Mouse (Mus musculus) midbrain, embryonic 16.5 days (tissue): ENCODE measurements around the gene Appl2. TPM values are rescaled to one million over a fixed set of nuclear protein-coding genes. Genes with fewer than 3 reads are reported as not detected.

Source experiments
- ATAC-seq: fragments of 200-750 bp; cut with Nextera tagmentation; 2 replicates; pipeline ENCODE4 v1.8.0; 2017; ENCODE audit warnings: moderate TSS enrichment
- H3K27ac ChIP-seq: fragments of 300-500 bp; sonication (generic); 2 replicates; pipeline ENCODE4 v1.5.1; 2014; ENCODE audit warnings: mild to moderate bottlenecking, low read length, mixed read lengths
- H3K27me3 ChIP-seq: fragments of 300-500 bp; sonication (generic); 2 replicates; pipeline ENCODE4 v1.6.1; 2014; ENCODE audit warnings: low read depth, low read length, mixed read lengths; ENCODE audit not compliant: control insufficient read depth, insufficient read depth
- H3K36me3 ChIP-seq: fragments of 300-500 bp; sonication (generic); 2 replicates; pipeline ENCODE4 v1.6.1; 2014; ENCODE audit warnings: mild to moderate bottlenecking, low read length, moderate library complexity, mixed read lengths; ENCODE audit not compliant: control insufficient read depth, insufficient read depth
- H3K4me1 ChIP-seq: fragments of 300-500 bp; sonication (generic); 2 replicates; pipeline ENCODE4 v1.6.1; 2014; ENCODE audit warnings: mild to moderate bottlenecking, low read length, mixed read lengths; ENCODE audit not compliant: control insufficient read depth, insufficient read depth
- H3K4me2 ChIP-seq: fragments of 300-500 bp; sonication (generic); 2 replicates; pipeline ENCODE4 v1.6.1; 2014; ENCODE audit warnings: mild to moderate bottlenecking, low read length, mixed read lengths
- H3K4me3 ChIP-seq: fragments of 300-500 bp; sonication (generic); 2 replicates; pipeline ENCODE4 v1.5.1; 2014; ENCODE audit warnings: low read depth, mild to moderate bottlenecking, low read length, moderate library complexity, mixed read lengths
- H3K9ac ChIP-seq: fragments of 300-500 bp; sonication (generic); 2 replicates; pipeline ENCODE4 v1.6.1; 2014; ENCODE audit warnings: low read depth, low read length, mixed read lengths
- H3K9me3 ChIP-seq: fragments of 300-500 bp; sonication (generic); replicated peaks from 2 replicates; pipeline ENCODE4 v1.6.1; 2014; ENCODE audit warnings: mild to moderate bottlenecking, low read length, mixed read lengths; ENCODE audit not compliant: control insufficient read depth, poor library complexity, severe bottlenecking
- WGBS: fragments of 180-500 bp; shearing (Covaris S2); extraction: QIAGEN DNeasy Blood & Tissue Kit; methylation state at CpG from one replicate; pipeline ENCODE4 v1.1.7; 2014; 5-methylcytosine and 5-hydroxymethylcytosine counted together
- polyA plus RNA-seq: library from polyadenylated mRNA; unstranded; fragments of >200 nt; fragmentation: Nextera tagmentation; extraction: Ambion mirVana; gene quantifications from 2 replicates; pipeline ENCODE4 v1.2.1, GENCODE M21; 2015

The Appl2 gene
- 56.1 and 58.3 TPM in 2 replicates for polyA plus RNA-seq

DNA sequence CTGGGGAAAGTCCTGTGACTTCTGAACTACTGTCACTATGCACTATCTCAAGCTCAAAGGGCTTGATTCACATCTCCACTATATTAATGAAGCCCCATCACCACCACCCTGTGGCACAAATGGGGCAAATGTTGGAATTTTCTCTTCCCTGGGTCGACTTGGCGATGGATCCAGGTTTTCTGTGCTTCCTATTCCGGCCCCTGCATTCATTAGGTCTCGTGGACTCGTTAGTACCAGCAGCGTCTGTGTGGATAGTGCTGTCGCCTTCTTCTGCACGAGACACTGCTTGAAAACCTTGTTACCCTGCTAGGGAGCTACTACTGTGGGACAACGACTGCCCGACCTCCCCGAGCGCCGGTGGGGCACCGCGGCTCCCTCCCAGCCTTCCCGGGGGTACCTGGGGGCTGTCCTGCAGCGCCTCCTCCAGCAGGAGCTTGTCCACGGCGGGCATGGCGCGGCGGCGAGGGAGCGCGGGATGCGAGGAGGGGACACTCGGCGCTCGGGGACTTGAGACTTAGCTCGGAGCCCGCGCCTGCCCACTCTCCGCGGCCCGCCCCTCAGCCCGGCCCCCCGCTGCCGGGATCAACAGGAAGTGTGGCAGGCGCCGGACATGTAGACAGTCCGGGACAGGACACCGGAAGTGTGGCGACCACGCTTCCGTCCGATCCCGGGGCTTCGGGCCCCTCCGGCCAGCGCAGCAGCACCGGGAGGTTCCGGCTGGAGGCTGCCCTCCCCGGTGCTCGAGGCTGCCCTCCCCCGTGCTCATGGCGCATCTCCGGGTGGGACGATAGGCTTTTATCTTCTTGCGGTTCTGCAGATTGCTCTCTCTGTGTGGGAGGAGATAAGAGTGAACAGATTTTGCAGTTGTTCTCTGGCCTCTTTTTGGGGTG, at the start of gene Appl2:
Gene Appl2 (minus strand): TSS at position 608 of the 890 bp plus-strand sequence.
- H3K27ac ChIP-seq = peak within 1 kb of the TSS; percentile 85
- H3K4me3 ChIP-seq = peak within 1 kb of the TSS; percentile 81
- peaks cover 30% of the 10 kb centered on the region for H3K4me1 ChIP-seq
- no peaks in the 10 kb centered on the region for H3K36me3 ChIP-seq
- H3K9ac ChIP-seq = peak within 1 kb of the TSS; percentile 84
- peak within 1 kb of the TSS; percentile 62 for H3K4me2 ChIP-seq
- WGBS = under 1% methylated on average over 56 of the region's 59 CpGs
- no peaks in the 10 kb centered on the region for H3K27me3 ChIP-seq
- no peaks in the 10 kb centered on the region for H3K9me3 ChIP-seq
- peak; percentile 98 for ATAC-seq

DNA sequence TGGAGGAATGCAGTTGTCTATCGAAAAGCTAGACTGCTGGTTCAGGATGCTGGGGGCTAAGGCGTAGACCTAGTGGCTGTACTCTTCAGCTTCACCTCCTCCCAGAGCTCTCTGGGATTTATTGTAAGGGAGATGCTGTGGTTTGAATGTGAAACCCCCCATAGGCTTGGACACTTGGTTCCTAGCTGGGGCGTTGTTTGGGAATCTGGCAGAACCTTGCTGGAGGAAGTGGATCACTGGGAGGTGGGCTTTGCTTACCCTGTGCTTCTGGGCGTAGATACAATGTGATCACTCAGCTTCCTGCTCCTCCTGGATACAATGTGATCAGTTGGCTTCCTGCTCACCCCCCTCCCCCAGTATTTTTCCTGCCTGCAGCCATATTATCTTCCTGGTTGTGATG, 47.7 kb upstream of the Appl2 start:
- WGBS = 87% methylated on average over 4 of the region's 4 CpGs
- no peak overlapping the region for H3K9ac ChIP-seq
- no peaks in the 10 kb centered on the region for H3K4me1 ChIP-seq
- H3K36me3 ChIP-seq = no peaks in the 10 kb centered on the region
- no peak overlapping the region for H3K27ac ChIP-seq
- no peak overlapping the region for H3K4me2 ChIP-seq
- H3K27me3 ChIP-seq = no peaks in the 10 kb centered on the region
- H3K9me3 ChIP-seq = no peaks in the 10 kb centered on the region
- ATAC-seq = no peak
- no peak overlapping the region for H3K4me3 ChIP-seq

DNA sequence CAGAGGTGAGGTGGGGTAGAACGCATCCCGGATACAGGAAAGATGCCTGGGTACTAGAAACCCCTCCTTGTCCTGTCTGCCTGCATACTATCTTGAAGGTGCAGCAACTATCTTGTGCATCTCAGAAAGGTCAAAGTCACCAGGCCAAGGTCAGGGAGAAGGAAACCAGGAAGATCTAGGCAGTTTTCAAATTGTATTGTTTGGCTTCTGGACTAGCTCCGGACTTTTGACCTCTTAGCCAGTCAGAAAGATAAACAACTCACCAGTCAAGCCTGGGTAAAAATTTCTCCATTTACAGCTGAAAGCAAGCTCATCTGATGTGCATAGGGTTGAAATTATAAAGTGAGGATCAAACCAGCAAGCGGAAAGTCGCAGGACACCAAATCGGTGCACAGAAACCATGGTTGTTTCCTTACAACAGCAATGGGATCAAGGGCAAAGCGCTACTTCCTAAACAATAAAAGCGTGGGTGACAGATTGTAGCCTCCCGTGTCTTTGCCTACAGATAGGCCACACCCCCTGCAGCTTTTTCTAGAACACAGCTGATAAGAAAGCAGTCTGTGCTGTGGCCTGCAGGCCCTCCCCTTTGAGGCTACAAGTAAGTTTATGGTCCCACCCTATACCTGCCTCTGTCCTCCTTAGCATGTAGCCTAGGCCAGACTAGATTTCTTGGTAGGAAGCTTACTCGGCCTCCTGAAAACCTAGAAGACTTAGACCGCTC, 43.8 kb upstream of the Appl2 start:
- no peak overlapping the region for H3K27ac ChIP-seq
- H3K27me3 ChIP-seq = no peaks in the 10 kb centered on the region
- H3K4me2 ChIP-seq = no peak overlapping the region
- H3K9ac ChIP-seq = no peak overlapping the region
- H3K4me1 ChIP-seq = no peaks in the 10 kb centered on the region
- ATAC-seq = no peak
- no peaks in the 10 kb centered on the region for H3K36me3 ChIP-seq
- WGBS = 90% methylated on average over 11 of the region's 11 CpGs
- H3K4me3 ChIP-seq = no peak overlapping the region
- H3K9me3 ChIP-seq = no peaks in the 10 kb centered on the region

DNA sequence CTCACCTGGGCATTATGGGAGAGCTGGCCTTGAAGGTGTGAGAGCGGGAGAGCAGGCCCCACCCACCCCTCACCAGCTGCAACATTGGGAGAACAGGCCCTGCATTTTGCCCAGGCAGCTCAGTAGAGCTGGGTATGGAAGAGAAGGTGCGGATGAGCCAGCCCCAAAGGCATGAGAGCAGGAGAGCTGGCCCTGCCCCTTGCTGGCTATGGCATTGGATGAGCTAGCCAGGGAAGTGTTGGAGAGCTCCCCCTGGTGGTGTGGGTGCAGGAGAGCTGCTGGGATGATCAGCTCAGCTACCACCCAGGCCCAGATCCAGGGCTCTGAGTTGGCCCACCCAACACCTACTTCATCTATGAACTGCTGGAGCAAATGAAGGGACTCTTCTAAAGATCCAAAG, 39.7 kb upstream of the Appl2 start:
- 87% methylated on average over 2 of the region's 2 CpGs for WGBS
- Histone ChIP-seq H3K27ac (no peak overlapping the region), H3K27me3 (no peaks in the 10 kb centered on the region), H3K4me2 (no peak overlapping the region), H3K9ac (no peak overlapping the region), H3K36me3 (no peaks in the 10 kb centered on the region), H3K9me3 (no peaks in the 10 kb centered on the region), H3K4me3 (no peak overlapping the region), H3K4me1 (no peaks in the 10 kb centered on the region)
- ATAC-seq = no peak

DNA sequence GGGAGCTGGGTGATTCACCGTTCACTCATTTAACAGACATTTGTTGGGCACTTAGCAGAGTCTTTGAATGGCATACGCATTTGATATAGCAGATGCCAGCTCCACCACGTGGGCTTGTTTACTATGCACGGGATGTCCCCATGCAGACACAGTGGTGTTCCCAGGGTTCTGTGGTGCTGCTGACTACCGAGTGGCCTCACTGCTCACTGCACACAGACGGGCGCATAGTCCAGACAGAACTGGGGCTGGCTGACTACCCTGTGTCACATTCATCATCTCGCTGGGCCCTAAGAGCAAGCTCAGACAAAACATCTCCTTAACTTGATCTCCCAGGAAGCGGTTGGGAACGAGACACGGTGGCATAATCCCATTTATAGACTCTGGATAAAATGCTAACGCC, 32.8 kb upstream of the Appl2 start:
- ATAC-seq = peak; percentile 71; the same call in 1 of the 2 replicates
- no peak overlapping the region for H3K4me2 ChIP-seq
- H3K9ac ChIP-seq = no peak overlapping the region
- no peaks in the 10 kb centered on the region for H3K9me3 ChIP-seq
- no peaks in the 10 kb centered on the region for H3K36me3 ChIP-seq
- no peak overlapping the region for H3K27ac ChIP-seq
- no peaks in the 10 kb centered on the region for H3K27me3 ChIP-seq
- WGBS = 59% methylated on average over 12 of the region's 12 CpGs
- H3K4me3 ChIP-seq = no peak overlapping the region
- H3K4me1 ChIP-seq = no peaks in the 10 kb centered on the region

DNA sequence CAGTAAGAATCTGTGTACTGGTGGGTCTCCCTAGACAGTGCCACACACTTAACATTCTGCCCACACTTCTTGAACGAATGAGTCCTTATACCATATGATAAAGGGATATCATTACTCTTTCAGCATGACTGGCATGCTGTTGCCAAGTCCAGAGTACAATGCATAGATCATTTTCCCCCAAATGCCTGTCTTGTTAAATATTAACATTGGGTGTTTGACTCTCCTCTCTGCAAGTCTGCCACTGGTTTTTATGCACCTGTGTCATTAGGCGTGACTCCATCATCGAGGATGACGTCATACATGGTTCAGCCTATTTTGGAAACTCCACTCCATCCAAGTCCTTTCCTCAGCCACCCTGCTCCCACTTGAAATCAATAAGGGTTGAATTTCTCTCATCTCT, 18.0 kb upstream of the Appl2 start:
- no peak overlapping the region for H3K4me3 ChIP-seq
- no peak overlapping the region for H3K9ac ChIP-seq
- no peaks in the 10 kb centered on the region for H3K4me1 ChIP-seq
- WGBS = 91% methylated on average over 4 of the region's 4 CpGs
- no peak for ATAC-seq
- H3K36me3 ChIP-seq = no peaks in the 10 kb centered on the region
- no peaks in the 10 kb centered on the region for H3K27me3 ChIP-seq
- no peak overlapping the region for H3K4me2 ChIP-seq
- H3K9me3 ChIP-seq = no peaks in the 10 kb centered on the region
- H3K27ac ChIP-seq = no peak overlapping the region

DNA sequence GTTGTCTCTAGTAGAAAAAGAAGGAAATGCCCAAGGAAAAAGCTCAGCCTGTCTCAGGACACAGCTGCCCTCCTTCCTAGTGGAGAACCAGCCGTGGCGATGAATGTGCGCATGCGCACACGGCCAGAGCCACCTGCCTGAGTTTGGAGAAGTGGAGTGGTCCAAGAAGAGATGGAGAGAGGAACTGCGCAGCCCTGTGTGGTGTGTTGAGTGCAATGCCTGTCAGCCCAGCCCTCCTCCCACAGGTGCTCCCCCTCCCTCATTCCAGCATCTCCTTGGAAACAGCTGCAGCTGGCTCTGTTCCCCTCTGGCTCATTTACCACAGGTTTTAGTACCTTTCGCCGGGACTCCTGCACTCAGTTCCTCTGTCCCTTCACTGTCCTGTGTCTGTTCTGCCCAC, 13.4 kb upstream of the Appl2 start:
- H3K27ac ChIP-seq = no peak overlapping the region
- H3K9me3 ChIP-seq = no peaks in the 10 kb centered on the region
- no peak overlapping the region for H3K9ac ChIP-seq
- H3K4me2 ChIP-seq = no peak overlapping the region
- H3K27me3 ChIP-seq = no peaks in the 10 kb centered on the region
- no peak overlapping the region for H3K4me3 ChIP-seq
- H3K4me1 ChIP-seq = no peaks in the 10 kb centered on the region
- WGBS = 82% methylated on average over 8 of the region's 8 CpGs
- ATAC-seq = no peak
- no peaks in the 10 kb centered on the region for H3K36me3 ChIP-seq

DNA sequence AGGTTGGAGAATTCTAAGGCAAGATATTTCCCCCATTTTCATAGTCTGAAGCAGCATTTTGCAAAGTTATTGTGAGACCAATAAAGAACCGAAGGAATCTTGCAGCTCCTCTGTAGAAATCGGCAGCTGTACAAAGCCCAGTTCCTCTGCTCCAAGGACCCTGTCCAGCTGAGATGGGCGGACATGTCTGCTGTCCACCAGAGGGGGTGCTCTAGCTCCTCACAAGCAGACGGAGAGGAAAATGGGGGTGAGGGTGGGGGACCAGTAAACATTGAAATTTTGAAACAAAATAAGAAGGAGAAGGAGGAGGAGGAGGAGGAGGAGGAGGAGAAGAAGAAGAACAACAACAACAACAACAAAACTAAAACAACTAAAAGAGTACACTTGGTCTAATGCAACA, 12.1 kb upstream of the Appl2 start:
- H3K4me3 ChIP-seq = no peak overlapping the region
- no peaks in the 10 kb centered on the region for H3K27me3 ChIP-seq
- H3K4me2 ChIP-seq = no peak overlapping the region
- WGBS = 58% methylated on average over 4 of the region's 4 CpGs
- no peaks in the 10 kb centered on the region for H3K36me3 ChIP-seq
- H3K27ac ChIP-seq = no peak overlapping the region
- H3K4me1 ChIP-seq = no peaks in the 10 kb centered on the region
- no peaks in the 10 kb centered on the region for H3K9me3 ChIP-seq
- no peak overlapping the region for H3K9ac ChIP-seq
- ATAC-seq = no peak

DNA sequence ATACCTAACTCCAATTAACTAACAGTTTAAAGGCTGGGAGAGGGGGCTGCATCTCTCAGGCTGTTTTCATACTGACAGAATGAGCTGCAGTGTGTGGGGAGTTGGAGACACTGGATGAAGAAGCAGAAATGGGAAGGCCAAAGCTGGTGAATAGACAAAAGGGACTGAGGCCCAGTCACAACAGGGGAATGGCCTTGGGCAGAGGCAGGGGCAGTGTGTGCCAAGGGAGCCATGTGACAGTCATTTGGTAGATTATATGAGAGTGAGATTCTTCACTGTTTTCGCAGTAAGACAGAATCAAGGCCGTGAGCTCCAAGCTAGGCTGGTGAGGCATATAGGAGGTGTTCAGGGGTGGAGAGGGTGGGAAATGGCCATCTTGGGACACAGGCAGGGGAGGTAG, 6.1 kb upstream of the Appl2 start:
- 88% methylated on average over 2 of the region's 2 CpGs for WGBS

More for the DNA sequence above, 6.1 kb upstream of the Appl2 start:
- Histone ChIP-seq H3K27ac (no peak overlapping the region), H3K27me3 (no peaks in the 10 kb centered on the region), H3K4me1 (no peaks in the 10 kb centered on the region), H3K9ac (no peak overlapping the region), H3K9me3 (no peaks in the 10 kb centered on the region), H3K4me3 (no peak overlapping the region), H3K4me2 (no peak overlapping the region), H3K36me3 (no peaks in the 10 kb centered on the region)
- ATAC-seq = no peak
